Comparison of ENCODE assay signal across 13 mouse cellular contexts in the genomic region with DNA sequence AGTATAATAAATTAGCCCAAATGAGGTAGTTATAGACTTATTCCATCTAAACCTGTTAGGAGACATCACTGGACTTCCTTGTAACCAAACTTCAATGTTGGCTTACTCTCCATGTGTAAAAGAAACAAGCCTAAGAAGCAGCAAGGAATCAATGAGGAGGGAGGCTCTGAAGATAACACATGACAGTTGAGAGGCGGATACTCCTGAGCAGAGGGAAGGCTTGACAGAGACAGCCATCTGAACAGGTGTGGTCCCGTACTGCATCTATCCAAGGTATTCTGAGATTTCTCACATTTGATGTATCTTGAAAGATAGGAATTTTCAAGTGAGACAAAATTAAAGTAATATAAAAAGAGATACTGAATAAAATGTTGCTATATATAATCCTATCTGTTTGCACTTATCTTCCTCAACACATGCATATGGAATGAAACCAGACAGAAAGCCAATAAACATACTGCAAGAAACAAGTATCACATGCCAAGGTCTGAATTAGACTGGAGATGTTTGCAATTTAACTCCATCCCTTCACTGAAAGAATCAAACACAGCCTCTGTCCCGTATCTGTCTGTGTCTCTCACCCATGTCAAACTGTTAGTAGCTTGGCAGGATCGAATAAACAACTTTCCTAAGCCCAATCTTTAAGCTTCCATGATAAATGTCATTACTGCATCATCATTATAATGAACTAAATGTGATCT.
"Had no signal": no experiment of that assay in that cellular context is flagged by ENCODE, and none has a peak within 500 bp of the region (broad histone marks: within the 10 kb centered on the region; RNA-seq: fewer than 3 reads in every experiment).

No protein-coding gene starts in this region.

- H3K4me1 ChIP-seq: limb, embryonic 15.5 days; liver, embryonic 12.5 days; midbrain, embryonic 12.5 days; neural tube, embryonic 13.5 days had no signal

- H3K4me2 ChIP-seq: limb, embryonic 15.5 days; liver, embryonic 12.5 days; midbrain, embryonic 12.5 days; neural tube, embryonic 13.5 days had no signal

- DNase-seq: kidney, postnatal 36 days; layer of hippocampus, adult 9-11 months; layer of hippocampus, postnatal 36 days; retina, postnatal 1 day; right cerebral cortex, postnatal 4 days; spleen, adult 18-20 months; thymus, postnatal 36 days had no signal

- ATAC-seq: liver, embryonic 12.5 days; midbrain, embryonic 16.5 days had no signal

- H3K9ac ChIP-seq: limb, embryonic 15.5 days; liver, embryonic 12.5 days; midbrain, embryonic 12.5 days; neural tube, embryonic 13.5 days had no signal

- H3K4me3 ChIP-seq: limb, embryonic 15.5 days; liver, embryonic 12.5 days; midbrain, embryonic 12.5 days; neural tube, embryonic 13.5 days had no signal

- H3K27ac ChIP-seq: kidney, postnatal 0 days; limb, embryonic 15.5 days; liver, embryonic 12.5 days; midbrain, embryonic 12.5 days; neural tube, embryonic 13.5 days had no signal

- H3K9me3 ChIP-seq: limb, embryonic 15.5 days; liver, embryonic 12.5 days; midbrain, embryonic 12.5 days; neural tube, embryonic 13.5 days had no signal

- H3K36me3 ChIP-seq: limb, embryonic 15.5 days; liver, embryonic 12.5 days; midbrain, embryonic 12.5 days; neural tube, embryonic 13.5 days had no signal

- H3K27me3 ChIP-seq: limb, embryonic 15.5 days; liver, embryonic 12.5 days; midbrain, embryonic 12.5 days; neural tube, embryonic 13.5 days had no signal
